Mouse (Mus musculus) neural tube, embryonic 12.5 days (tissue): Measurements from ENCODE around the gene Erf. TPM values are rescaled to one million over a fixed set of nuclear protein-coding genes. Genes with fewer than 3 reads are reported as not detected.

ENCODE experiments used
- ATAC-seq: fragments of 200-750 bp; cut with Nextera tagmentation; 2 replicates; pipeline ENCODE4 v1.8.0; 2017; ENCODE audit warnings: low read depth, mild to moderate bottlenecking, moderate TSS enrichment, moderate library complexity; ENCODE audit not compliant: low FRiP score
- H3K27ac ChIP-seq: fragments of 300-500 bp; sonication (generic); 2 replicates; pipeline ENCODE4 v1.5.1; 2016
- H3K27me3 ChIP-seq: fragments of 300-500 bp; sonication (generic); replicated peaks from 2 replicates; pipeline ENCODE4 v1.6.1; 2016; ENCODE audit warnings: mild to moderate bottlenecking
- H3K36me3 ChIP-seq: fragments of 300-500 bp; sonication (generic); 2 replicates; pipeline ENCODE4 v1.6.1; 2016; ENCODE audit warnings: mild to moderate bottlenecking
- H3K4me1 ChIP-seq: fragments of 300-500 bp; sonication (generic); 2 replicates; pipeline ENCODE4 v1.6.1; 2016
- H3K4me2 ChIP-seq: fragments of 300-500 bp; sonication (generic); replicated peaks from 2 replicates; pipeline ENCODE4 v1.6.1; 2016; ENCODE audit warnings: mild to moderate bottlenecking
- H3K4me3 ChIP-seq: fragments of 300-500 bp; sonication (generic); 2 replicates; pipeline ENCODE4 v1.5.1; 2016
- H3K9ac ChIP-seq: fragments of 300-500 bp; sonication (generic); 2 replicates; pipeline ENCODE4 v1.6.1; 2016; ENCODE audit warnings: mild to moderate bottlenecking
- H3K9me3 ChIP-seq: fragments of 300-500 bp; sonication (generic); 2 replicates; pipeline ENCODE4 v1.6.1; 2016; ENCODE audit warnings: mild to moderate bottlenecking
- WGBS: fragments of 180-500 bp; shearing (Covaris S2); methylation state at CpG from one replicate; pipeline ENCODE4 v1.1.7; 2016; 5-methylcytosine and 5-hydroxymethylcytosine counted together
- polyA plus RNA-seq: library from polyadenylated mRNA; unstranded; fragments of >200 nt; fragmentation: Nextera tagmentation; extraction: Ambion mirVana; gene quantifications from 2 replicates; pipeline ENCODE4 v1.2.1, GENCODE M21; 2016

The Erf gene
- polyA plus RNA-seq, 1 experiment from 2014 or later: 13.1 TPM

DNA sequence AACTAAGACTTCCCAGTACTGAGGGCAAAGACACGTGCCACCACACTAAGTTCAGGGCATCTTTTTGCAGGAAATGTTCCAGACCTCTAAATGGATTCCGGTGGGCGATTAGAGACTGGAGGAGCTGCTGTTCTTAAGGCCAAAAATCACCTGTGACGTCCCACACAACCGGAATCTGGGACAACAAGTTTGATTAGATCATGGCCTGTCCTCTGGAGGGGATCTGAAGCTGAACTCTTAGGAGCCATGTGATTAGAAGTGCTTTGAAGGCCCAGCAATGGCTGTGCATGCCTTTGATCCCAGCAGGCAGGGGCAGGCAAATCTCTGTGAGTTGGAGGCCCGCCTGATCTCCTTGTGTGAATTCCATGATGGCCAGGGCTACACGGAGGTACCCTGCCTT lies 9.9 kb downstream of the Erf start:
- Histone ChIP-seq H3K27me3 (no peaks in the 10 kb centered on the region), H3K27ac (no peak overlapping the region), H3K4me1 (peaks cover 13% of the 10 kb centered on the region), H3K9me3 (no peaks in the 10 kb centered on the region), H3K36me3 (peaks cover 25% of the 10 kb centered on the region), H3K4me2 (no peak overlapping the region), H3K4me3 (no peak overlapping the region), H3K9ac (no peak overlapping the region)
- WGBS: 60% methylated on average over 7 of the region's 7 CpGs
- ATAC-seq: no peak

DNA sequence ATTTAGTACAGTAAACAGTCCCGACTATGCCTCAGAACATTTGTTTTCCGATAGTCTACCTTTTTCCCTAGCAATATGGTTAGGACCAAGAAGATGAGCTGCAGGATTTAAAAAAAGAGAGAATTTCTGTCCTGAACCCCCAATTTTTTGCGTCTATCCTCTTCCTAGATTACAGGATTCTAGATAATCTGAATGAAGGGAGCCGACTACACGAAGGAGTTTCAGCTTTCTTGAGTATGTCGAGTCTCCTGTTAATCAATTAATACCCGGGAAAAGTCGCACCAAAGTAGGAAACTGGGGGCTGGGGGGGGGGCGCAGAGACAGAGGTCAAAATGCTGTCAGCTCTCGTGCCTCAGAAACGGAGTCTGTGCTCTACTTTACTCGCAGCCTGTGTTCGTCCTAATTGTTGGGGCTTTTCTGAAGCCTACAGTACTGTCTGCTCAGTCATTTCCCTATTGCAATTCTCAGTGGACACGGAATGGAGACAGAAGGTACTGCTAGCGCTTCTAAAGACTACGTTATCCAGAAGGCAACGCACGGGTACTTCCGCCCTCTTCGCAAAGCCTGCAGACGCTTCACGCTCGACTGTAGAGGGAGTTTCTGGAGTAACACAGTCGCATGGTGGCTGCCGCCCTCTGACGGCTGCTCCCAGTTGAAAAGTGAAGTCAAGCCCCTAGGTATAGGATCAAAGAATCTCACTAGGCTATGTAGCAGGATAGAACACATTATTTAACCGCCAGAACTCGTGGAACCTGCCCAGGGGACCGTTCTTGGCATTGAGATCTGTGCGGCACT lies 11.5 kb downstream of the Erf start:
- Histone ChIP-seq H3K4me1 (peaks cover 18% of the 10 kb centered on the region), H3K9ac (peak overlapping the region; percentile 14; the same call in 1 of the 2 replicates), H3K27ac (no peak overlapping the region), H3K4me2 (peak overlapping the region; percentile 69), H3K27me3 (no peaks in the 10 kb centered on the region), H3K9me3 (no peaks in the 10 kb centered on the region), H3K36me3 (peaks cover 18% of the 10 kb centered on the region), H3K4me3 (peak overlapping the region; percentile 97; the same call in 1 of the 2 replicates)
- ATAC-seq: peak; percentile 44
- WGBS: 3% methylated on average over 30 of the region's 30 CpGs

DNA sequence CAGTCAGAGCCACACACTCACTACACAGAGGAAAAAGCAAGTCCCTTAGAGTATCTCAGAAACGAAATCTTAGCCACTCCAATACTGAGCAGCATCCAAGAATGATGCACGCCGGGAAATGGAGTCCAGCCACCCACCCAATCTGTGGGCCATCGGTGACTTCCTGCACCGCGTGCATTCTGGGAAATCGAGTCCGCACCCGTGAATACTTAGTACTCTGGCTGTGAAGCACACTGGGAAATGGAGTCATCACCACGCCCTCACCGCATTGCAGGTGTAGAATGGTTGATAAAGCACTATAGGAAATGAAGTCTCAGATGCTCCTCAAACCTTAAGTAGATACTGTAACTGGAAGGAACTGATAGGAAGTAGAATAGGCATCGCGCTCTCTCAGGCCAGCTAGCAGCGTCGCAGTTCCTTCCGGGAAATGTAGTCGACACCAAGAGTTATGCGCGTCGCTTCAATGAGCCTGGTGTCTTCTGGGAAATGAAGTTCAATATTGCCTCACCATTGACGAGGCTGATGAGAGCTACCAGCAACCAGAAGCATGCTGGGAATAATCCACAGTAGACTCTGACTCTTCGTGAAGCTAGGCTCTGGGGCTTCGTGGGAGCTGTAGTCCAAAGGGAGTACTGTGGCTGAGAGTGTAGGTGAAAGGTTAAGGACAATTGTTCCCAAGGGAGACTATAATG lies 12.4 kb downstream of the Erf start:
- WGBS: under 1% methylated on average over 23 of the region's 23 CpGs
- Histone ChIP-seq H3K36me3 (peaks cover 26% of the 10 kb centered on the region), H3K4me2 (peak overlapping the region; percentile 69), H3K9me3 (no peaks in the 10 kb centered on the region), H3K4me3 (peak overlapping the region; percentile 97), H3K27me3 (no peaks in the 10 kb centered on the region), H3K27ac (no peak overlapping the region), H3K9ac (peak overlapping the region; percentile 98; the same call in 1 of the 2 replicates), H3K4me1 (peaks cover 18% of the 10 kb centered on the region)
- peak; percentile 94 for ATAC-seq

DNA sequence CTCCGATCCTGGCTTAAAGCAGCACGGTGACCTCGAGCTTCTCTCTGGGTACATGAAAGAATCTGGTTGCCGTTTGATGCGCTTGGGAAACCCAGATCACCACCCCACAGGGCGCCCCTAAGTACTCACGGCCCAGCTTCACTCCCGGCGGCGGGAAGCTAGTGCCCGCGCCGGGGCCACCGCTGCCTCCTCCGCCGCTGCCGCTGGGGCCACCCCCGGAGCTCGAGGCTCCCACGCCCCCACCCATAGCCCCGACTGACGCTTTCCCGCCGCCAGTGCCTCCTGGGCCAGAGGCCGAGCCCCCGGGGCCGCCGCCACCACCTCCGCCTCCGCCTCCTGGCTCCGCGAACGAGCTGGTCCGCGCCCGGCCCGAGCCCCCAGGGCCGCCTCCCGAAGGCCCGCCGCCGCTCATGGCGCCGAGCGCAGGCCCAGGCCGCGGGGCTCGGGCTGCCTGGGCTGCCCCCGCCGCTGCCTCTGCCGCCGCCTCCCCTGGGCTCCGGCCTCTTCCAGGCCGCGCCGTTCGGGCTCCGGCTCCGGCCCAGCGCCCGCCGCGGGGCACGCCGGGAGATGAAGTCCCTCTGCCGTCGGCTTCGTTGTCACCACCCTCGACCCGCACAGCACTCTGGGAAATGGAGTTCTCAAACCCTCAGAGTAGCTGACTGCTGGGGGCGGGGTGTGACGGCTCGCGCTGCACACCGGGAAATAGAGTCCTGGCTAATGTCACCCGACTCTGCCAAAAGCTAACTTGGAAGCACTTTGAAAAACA lies 13.1 kb downstream of the Erf start, which contains the start of gene Gsk3a:
Gene Gsk3a (minus strand): TSS at position 603 of the 766 bp plus-strand sequence.
- under 1% methylated on average over 72 of the region's 76 CpGs for WGBS

DNA sequence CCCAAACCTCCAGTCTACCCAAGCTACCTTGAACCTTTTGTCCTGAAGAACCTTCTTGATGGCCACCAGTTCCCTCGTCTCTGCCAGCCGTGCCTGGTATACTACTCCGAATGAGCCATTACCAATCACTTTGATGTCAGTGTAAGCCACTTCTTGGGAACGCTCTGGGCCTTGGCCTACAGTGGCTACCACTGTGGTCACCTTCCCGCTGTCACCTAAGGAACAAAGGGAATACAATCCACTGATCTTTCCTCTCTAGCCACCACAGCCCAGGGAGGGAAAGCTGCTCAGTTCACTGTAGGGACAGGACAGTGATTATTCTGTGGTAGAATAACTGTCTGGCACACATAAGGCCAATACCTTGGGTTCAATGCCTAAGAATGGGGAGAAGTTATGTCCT lies 15.0 kb downstream of the Erf start:
- no peaks in the 10 kb centered on the region for H3K9me3 ChIP-seq
- H3K36me3 ChIP-seq: peaks cover 48% of the 10 kb centered on the region
- 88% methylated on average over 5 of the region's 5 CpGs for WGBS
- no peak for ATAC-seq
- H3K4me2 ChIP-seq: peak overlapping the region; percentile 69
- H3K27me3 ChIP-seq: no peaks in the 10 kb centered on the region
- H3K9ac ChIP-seq: no peak overlapping the region
- H3K27ac ChIP-seq: no peak overlapping the region
- no peak overlapping the region for H3K4me3 ChIP-seq
- peaks cover 18% of the 10 kb centered on the region for H3K4me1 ChIP-seq

More for the DNA sequence above, 13.1 kb downstream of the Erf start, which contains the start of gene Gsk3a:
- no peaks in the 10 kb centered on the region for H3K27me3 ChIP-seq
- H3K27ac ChIP-seq: no peak within 1 kb of the TSS
- no peaks in the 10 kb centered on the region for H3K9me3 ChIP-seq
- H3K4me3 ChIP-seq: peak within 1 kb of the TSS; percentile 97
- peak; percentile 84 for ATAC-seq
- peaks cover 18% of the 10 kb centered on the region for H3K4me1 ChIP-seq
- H3K36me3 ChIP-seq: peaks cover 29% of the 10 kb centered on the region
- peak within 1 kb of the TSS; percentile 69 for H3K4me2 ChIP-seq
- peak within 1 kb of the TSS; percentile 98 for H3K9ac ChIP-seq

DNA sequence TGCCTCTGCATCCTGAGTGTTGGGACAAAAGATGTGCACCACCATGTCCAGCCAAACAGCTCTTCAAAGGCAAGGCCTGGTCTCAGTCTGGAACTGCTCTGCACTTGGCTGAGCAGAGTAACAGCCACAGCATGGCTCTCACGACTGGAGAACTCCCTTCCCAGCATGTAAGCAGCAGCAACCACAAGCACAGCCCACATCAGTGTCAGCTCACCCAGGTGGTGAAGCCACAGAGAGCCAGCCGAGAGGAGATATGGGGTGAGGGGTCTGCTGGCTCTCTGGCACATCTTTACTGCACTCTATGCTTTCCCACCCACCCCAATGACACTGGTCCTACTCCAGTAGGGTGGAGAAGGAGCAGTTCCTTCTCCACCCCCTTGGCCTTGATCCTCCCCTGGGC lies 17.5 kb downstream of the Erf start:
- Histone ChIP-seq H3K27me3 (no peaks in the 10 kb centered on the region), H3K4me3 (no peak overlapping the region), H3K27ac (no peak overlapping the region), H3K4me2 (no peak overlapping the region), H3K36me3 (peaks cover 72% of the 10 kb centered on the region), H3K9ac (no peak overlapping the region), H3K9me3 (no peaks in the 10 kb centered on the region), H3K4me1 (peaks cover 18% of the 10 kb centered on the region)
- no peak for ATAC-seq
- 86% methylated on average over 2 of the region's 2 CpGs for WGBS

DNA sequence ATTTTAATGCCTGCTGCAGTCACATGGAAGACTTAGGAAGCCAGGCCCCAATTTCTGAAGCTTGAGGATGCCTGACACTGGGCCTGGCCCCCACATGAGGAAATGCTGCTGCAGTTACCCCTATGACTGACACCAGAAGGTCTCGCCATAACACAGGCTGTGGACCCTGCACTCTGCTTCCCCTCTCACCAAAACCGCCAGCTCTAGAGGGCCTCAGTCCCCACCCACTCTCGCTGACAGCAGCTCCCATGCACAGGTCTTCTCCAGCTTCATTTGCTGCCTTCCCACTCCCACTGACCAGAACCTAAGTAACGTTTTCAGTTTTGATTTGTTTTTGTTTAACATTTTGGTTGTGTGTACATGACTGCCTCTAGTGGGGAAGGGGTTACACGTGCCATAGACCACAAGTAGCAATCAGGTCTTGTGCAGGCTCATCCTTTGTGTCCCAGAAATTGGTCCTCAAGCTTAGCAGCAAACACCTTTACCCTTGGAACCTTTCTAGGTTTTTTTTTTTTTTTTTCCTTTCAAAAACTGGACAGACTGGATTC lies 18.4 kb downstream of the Erf start:
- no peak overlapping the region for H3K27ac ChIP-seq
- WGBS: 68% methylated on average over 5 of the region's 5 CpGs
- no peak overlapping the region for H3K4me3 ChIP-seq
- H3K9ac ChIP-seq: no peak overlapping the region
- H3K27me3 ChIP-seq: no peaks in the 10 kb centered on the region
- ATAC-seq: no peak
- H3K9me3 ChIP-seq: no peaks in the 10 kb centered on the region
- H3K4me1 ChIP-seq: peaks cover 18% of the 10 kb centered on the region
- peaks cover 81% of the 10 kb centered on the region for H3K36me3 ChIP-seq
- H3K4me2 ChIP-seq: no peak overlapping the region

DNA sequence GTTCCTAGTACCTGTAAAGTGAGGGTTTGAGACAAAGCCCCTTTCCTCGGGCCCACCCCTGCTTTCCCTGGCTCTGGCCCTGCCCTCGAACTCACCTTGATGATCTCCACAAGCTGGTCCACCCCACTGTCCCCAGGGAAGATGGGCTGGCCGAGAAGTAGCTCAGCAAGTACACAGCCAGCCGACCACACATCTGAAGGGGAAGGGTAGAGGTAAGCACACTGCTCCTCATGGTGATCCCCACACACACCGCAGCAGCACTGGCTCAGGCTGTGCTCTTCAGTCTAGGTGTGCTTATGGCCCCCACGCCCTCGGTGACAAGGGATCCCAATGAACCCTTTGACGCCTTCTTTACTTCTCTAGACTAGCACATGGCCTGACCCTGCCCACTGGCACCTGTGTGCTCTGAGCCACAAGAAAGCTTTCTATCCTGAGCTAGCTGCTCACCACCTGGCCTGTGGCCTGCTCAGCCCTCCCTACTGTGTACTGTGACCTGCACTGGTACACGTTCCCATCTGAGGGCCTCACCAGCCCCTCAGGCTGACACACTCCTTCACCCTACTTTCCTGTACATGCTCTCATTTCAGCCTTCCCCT lies 19.8 kb downstream of the Erf start:
- no peak overlapping the region for H3K4me3 ChIP-seq
- H3K27me3 ChIP-seq: no peaks in the 10 kb centered on the region
- H3K4me2 ChIP-seq: no peak overlapping the region
- H3K36me3 ChIP-seq: peaks cover 94% of the 10 kb centered on the region
- no peak overlapping the region for H3K9ac ChIP-seq
- H3K4me1 ChIP-seq: peaks cover 5% of the 10 kb centered on the region
- no peak for ATAC-seq
- no peak overlapping the region for H3K27ac ChIP-seq
- no peaks in the 10 kb centered on the region for H3K9me3 ChIP-seq
- 91% methylated on average over 9 of the region's 9 CpGs for WGBS

DNA sequence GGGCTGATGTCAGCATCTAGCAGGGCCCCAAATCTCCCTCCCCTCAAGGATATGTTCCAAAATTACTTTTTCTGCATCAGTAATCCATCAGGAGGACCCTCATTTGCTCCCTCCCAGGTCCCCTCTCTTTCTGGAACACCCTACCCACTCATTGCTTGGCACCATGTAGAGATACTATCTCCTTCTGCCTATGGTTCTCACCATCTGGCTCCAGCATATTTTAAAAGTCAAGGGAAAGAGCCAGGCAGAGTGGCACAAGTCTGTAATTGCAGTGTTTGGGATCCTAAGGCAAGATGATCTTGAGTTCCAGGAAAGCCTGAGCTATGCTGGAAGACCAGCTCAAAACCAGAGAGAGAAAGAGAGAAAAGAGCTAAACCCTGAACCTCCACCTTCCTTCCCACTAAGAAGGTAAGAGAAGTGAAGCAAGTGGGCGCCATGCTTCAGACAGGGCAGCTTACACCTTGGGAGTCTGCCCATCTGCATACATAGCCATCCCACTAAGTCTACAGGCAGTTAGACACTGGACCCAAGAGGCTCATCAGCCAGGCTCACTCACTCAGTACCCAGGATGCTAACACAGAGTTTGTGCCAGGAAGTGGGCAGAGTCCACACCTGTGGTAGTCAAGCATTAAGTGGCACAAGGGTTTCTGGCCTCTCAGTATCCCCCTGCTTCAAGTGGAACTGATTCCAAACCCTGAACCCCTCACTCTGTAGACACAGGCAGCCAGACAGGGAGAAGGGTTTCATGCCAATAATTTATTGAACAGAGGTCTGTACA lies 22.8 kb downstream of the Erf start:
- H3K27me3 ChIP-seq: no peaks in the 10 kb centered on the region
- H3K4me1 ChIP-seq: 0 out of 2 replicates have a peak, but pooled peaks cover 3% of the 10 kb centered on the region
- WGBS: 88% methylated on average over 1 of the region's 1 CpGs
- H3K9ac ChIP-seq: no peak overlapping the region
- H3K4me3 ChIP-seq: no peak overlapping the region
- no peak overlapping the region for H3K27ac ChIP-seq
- ATAC-seq: no peak
- no peak overlapping the region for H3K4me2 ChIP-seq
- peaks cover 93% of the 10 kb centered on the region for H3K36me3 ChIP-seq
- no peaks in the 10 kb centered on the region for H3K9me3 ChIP-seq

DNA sequence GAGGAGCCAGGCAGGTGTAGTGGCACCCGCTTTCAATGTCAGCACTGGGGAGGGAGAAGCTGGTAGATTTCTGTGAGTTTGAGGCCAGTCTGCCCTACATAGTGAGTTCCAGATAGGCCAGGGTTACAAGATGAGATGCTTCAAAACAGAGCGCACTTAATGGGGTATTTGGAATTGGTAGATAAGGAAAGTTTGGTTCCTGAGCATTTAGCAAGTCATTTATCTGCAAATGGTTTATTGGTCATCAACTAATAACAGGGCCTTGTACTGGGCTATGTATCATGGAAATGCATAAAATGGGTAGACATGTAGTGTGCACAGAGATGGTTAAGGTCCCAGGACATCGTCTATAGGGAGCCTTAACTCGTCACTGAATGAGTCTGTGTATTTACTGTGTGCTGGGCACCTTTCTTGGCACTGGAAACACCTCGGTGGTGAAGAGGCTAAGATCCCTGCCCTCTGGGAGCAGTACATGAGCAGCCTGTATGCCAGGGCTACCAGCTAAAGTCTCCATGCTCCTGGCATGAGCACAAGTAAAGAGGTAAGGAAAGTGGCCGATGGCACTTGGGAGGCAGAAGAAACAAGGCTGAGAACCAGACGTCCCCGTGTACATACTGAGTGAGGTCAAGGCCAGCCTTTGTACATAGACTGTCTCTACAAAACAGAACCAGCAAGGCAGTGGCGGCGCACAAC lies 28.1 kb downstream of the Erf start:
- H3K27ac ChIP-seq: no peak overlapping the region
- peak overlapping the region; percentile 49; the same call in 1 of the 2 replicates for H3K4me3 ChIP-seq
- 0 out of 2 replicates have a peak overlapping the region, but pooled peaks have one; percentile 54 for H3K9ac ChIP-seq
- H3K4me2 ChIP-seq: peak overlapping the region; percentile 98
- no peaks in the 10 kb centered on the region for H3K27me3 ChIP-seq
- H3K4me1 ChIP-seq: peaks cover 35% of the 10 kb centered on the region
- no peak for ATAC-seq
- no peaks in the 10 kb centered on the region for H3K9me3 ChIP-seq
- H3K36me3 ChIP-seq: peaks cover 40% of the 10 kb centered on the region
- 92% methylated on average over 10 of the region's 10 CpGs for WGBS
